Mouse (Mus musculus) heart, adult 2 months (tissue): ENCODE results near the gene Xylb. TPM values are rescaled to one million over a fixed set of nuclear protein-coding genes. Genes with fewer than 3 reads are reported as not detected.
A peak's percentile ranks its signal among the peaks of the same experiment; 100 is the strongest.

Experiments used
- DNase-seq, 2 experiments: peaks; one replicate each; pipeline ENCODE4 v3.0.0; 2021
- H3K27ac ChIP-seq: fragments of 200-600 bp; 2 replicates; pipeline ENCODE4 v1.8.1; 2022
- H3K27me3 ChIP-seq: fragments of 200-500 bp; 2 replicates; pipeline ENCODE4 v1.6.1; 2012; ENCODE audit warnings: mild to moderate bottlenecking, low read length, inconsistent platforms, mixed read lengths; ENCODE audit not compliant: control insufficient read depth, insufficient read depth
- H3K36me3 ChIP-seq: fragments of 200-500 bp; 2 replicates; pipeline ENCODE4 v1.6.1; 2012; ENCODE audit warnings: low read length, inconsistent platforms; ENCODE audit not compliant: control insufficient read depth, insufficient read depth
- H3K4me1 ChIP-seq: fragments of 200-500 bp; 2 replicates; pipeline ENCODE4 v1.6.1; 2011; ENCODE audit warnings: low read length; ENCODE audit not compliant: control insufficient read depth, insufficient read depth
- H3K4me3 ChIP-seq: fragments of 200-600 bp; 2 replicates; pipeline ENCODE4 v1.8.1; 2022
- H3K79me2 ChIP-seq: fragments of 200-500 bp; replicated peaks from 2 replicates; pipeline ENCODE4 v1.6.1; 2012; ENCODE audit warnings: mild to moderate bottlenecking, inconsistent platforms, low read length, moderate library complexity, mixed read lengths; ENCODE audit not compliant: control insufficient read depth, insufficient read depth
- H3K9ac ChIP-seq: fragments of 200-500 bp; 2 replicates; pipeline ENCODE4 v1.6.1; 2012; ENCODE audit warnings: low read depth, mild to moderate bottlenecking, control low read depth, inconsistent platforms, low read length, mixed read lengths
- CTCF ChIP-seq: fragments of 200-600 bp; IDR thresholded peaks from 2 replicates; pipeline ENCODE4 v1.8.1; 2022; ENCODE audit warnings: antibody characterized with exemption, mild to moderate bottlenecking, moderate library complexity
- EP300 ChIP-seq: fragments of 200-500 bp; IDR thresholded peaks from 2 replicates; pipeline ENCODE4 v1.6.1; 2011; ENCODE audit warnings: low read depth, low read length, control low read depth; ENCODE audit not compliant: insufficient read depth
- POLR2A ChIP-seq: fragments of 200-500 bp; IDR thresholded peaks from 2 replicates; pipeline ENCODE4 v1.6.1; 2011; ENCODE audit warnings: mild to moderate bottlenecking, low read depth, low read length, control low read depth; ENCODE audit not compliant: insufficient read depth
- WGBS: fragments of 180-500 bp; shearing (Covaris S2); methylation state at CpG from one replicate; pipeline ENCODE4 v1.1.7; 2018; 5-methylcytosine and 5-hydroxymethylcytosine counted together
- intact Hi-C: fragments of 180-260 bp; cut with DNase I; formaldehyde crosslinking; loops from one replicate; pipeline ENCODE4 v1.15.1; 2025
- polyA plus RNA-seq: library from polyadenylated mRNA; depleted of rRNA; stranded (reverse); fragments of >200 nt; gene quantifications from 2 replicates; pipeline ENCODE4 v1.2.3, GENCODE M21; 2012
- total RNA-seq, 2 experiments: library from RNA; stranded (reverse); gene quantifications; 2 replicates each; pipeline ENCODE4 v1.2.3; 2021

Gene Xylb
- total and polyA plus RNA-seq, 3 experiments: 0.16 to 1.2 (median 0.18) TPM

- Histone ChIP-seq H3K27ac (no peak overlapping the region), H3K4me3 (no peak overlapping the region), H3K79me2 (no peaks in the 10 kb centered on the region), H3K36me3 (no peaks in the 10 kb centered on the region), H3K9ac (no peak overlapping the region), H3K4me1 (no peaks in the 10 kb centered on the region), H3K27me3 (no peaks in the 10 kb centered on the region)
- intact Hi-C loops: no loop called here
- 74% methylated on average over 1 of the region's 1 CpGs for WGBS
- TF ChIP-seq CTCF (0 out of 2 replicates have a peak, but pooled peaks have one; percentile 9), EP300 (no peak), POLR2A (no peak)
- DNase-seq: no peak
Measured at GRCm38 (mm10) chr9:119394808-119395207, 37.6 kb downstream of the Xylb start.

GRCm38 (mm10) chr9:119401351-119401750 lies 44.2 kb downstream of the Xylb start:
- intact Hi-C loops: loop anchor here (2.0 to 5.0 kb wide), 3 partner anchors 29 to 59 kb away; partner anchors contain the start of genes Myd88 and Xylb
- DNase-seq: no peak

GRCm38 (mm10) chr9:119401801-119402214 lies 44.6 kb downstream of the Xylb start, which contains the start of gene Acvr2b:
Gene Acvr2b (plus strand): TSS chr9:119402118.
- H3K27me3 ChIP-seq: no peaks in the 10 kb centered on the region
- 0% methylated on average over 28 of the region's 32 CpGs for WGBS

More at GRCm38 (mm10) chr9:119401351-119401750, 44.2 kb downstream of the Xylb start:
- Histone ChIP-seq H3K79me2 (peaks cover 2% of the 10 kb centered on the region; the same call in 1 of the 2 replicates), H3K27me3 (no peaks in the 10 kb centered on the region), H3K4me1 (peaks cover 4% of the 10 kb centered on the region), H3K4me3 (peak overlapping the region; percentile 58), H3K36me3 (no peaks in the 10 kb centered on the region), H3K9ac (peak overlapping the region; percentile 64), H3K27ac (peak overlapping the region; percentile 81)
- no peak for TF ChIP-seq CTCF
- TF ChIP-seq POLR2A: no peak
- TF ChIP-seq EP300: no peak
- WGBS: 1% methylated on average over 7 of the region's 7 CpGs

GRCm38 (mm10) chr9:119402253-119403235 lies 45.4 kb downstream of the Xylb start:
- peak overlapping the region; percentile 90 for H3K27ac ChIP-seq
- under 1% methylated on average over 127 of the region's 127 CpGs for WGBS
- peak; percentile 73 to 75 for DNase-seq
- H3K27me3 ChIP-seq: no peaks in the 10 kb centered on the region
- peak overlapping the region; percentile 90 for H3K9ac ChIP-seq
- H3K36me3 ChIP-seq: no peaks in the 10 kb centered on the region
- intact Hi-C loops: loop anchor here (5.0 kb wide), 1 partner anchor 60 kb away; the partner anchor contains the start of gene Myd88
- TF ChIP-seq EP300: no peak
- TF ChIP-seq CTCF: no peak
- TF ChIP-seq POLR2A: no peak
- peaks cover 2% of the 10 kb centered on the region; the same call in 1 of the 2 replicates for H3K79me2 ChIP-seq
- H3K4me1 ChIP-seq: peaks cover 6% of the 10 kb centered on the region
- peak overlapping the region; percentile 88 for H3K4me3 ChIP-seq

More at GRCm38 (mm10) chr9:119401801-119402214, 44.6 kb downstream of the Xylb start, which contains the start of gene Acvr2b:
- TF ChIP-seq EP300 (no peak), POLR2A (peak; percentile 60; the same call in 1 of the 2 replicates), CTCF (peak; percentile 73)
- Histone ChIP-seq H3K4me3 (peak within 1 kb of the TSS; percentile 88), H3K27ac (peak within 1 kb of the TSS; percentile 90), H3K36me3 (no peaks in the 10 kb centered on the region), H3K4me1 (peaks cover 4% of the 10 kb centered on the region), H3K9ac (peak within 1 kb of the TSS; percentile 90), H3K79me2 (peaks cover 2% of the 10 kb centered on the region; the same call in 1 of the 2 replicates)
- peak; percentile 95 to 96 for DNase-seq
- intact Hi-C loops: loop anchor here (2.0 to 5.0 kb wide), 3 partner anchors 29 to 60 kb away; partner anchors contain the start of genes Myd88 and Xylb

GRCm38 (mm10) chr9:119403236-119403641 lies 46.1 kb downstream of the Xylb start:
- Histone ChIP-seq H3K27ac (peak overlapping the region; percentile 90), H3K27me3 (no peaks in the 10 kb centered on the region), H3K36me3 (no peaks in the 10 kb centered on the region), H3K79me2 (peaks cover 2% of the 10 kb centered on the region; the same call in 1 of the 2 replicates), H3K4me1 (peaks cover 6% of the 10 kb centered on the region), H3K4me3 (peak overlapping the region; percentile 88), H3K9ac (peak overlapping the region; percentile 90)
- DNase-seq: peak; percentile 50 to 67
- WGBS: under 1% methylated on average over 26 of the region's 26 CpGs
- no peak for TF ChIP-seq CTCF
- no peak for TF ChIP-seq POLR2A
- TF ChIP-seq EP300: no peak
- intact Hi-C loops: loop anchor here (5.0 kb wide), 1 partner anchor 61 kb away; the partner anchor contains the start of gene Myd88
